Mouse (Mus musculus) sigmoid colon, adult 10 weeks (tissue): Measurements from ENCODE around the gene Gstm1. TPM values are rescaled to one million over a fixed set of nuclear protein-coding genes. Genes with fewer than 3 reads are reported as not detected.

Source experiments
- polyA plus RNA-seq: library from polyadenylated mRNA; stranded (reverse); fragments of 350-450 nt; fragmentation: Illumina TruSeq; extraction: RNeasy Lipid Tissue Mini Kit (QIAGEN cat#74804); gene quantifications from one replicate; pipeline ENCODE4 v1.2.3, GENCODE M21; 2014; ENCODE audit warnings: low read depth, low replicate concordance

Gstm1 gene
- polyA plus RNA-seq: 29.8 TPM

DNA sequence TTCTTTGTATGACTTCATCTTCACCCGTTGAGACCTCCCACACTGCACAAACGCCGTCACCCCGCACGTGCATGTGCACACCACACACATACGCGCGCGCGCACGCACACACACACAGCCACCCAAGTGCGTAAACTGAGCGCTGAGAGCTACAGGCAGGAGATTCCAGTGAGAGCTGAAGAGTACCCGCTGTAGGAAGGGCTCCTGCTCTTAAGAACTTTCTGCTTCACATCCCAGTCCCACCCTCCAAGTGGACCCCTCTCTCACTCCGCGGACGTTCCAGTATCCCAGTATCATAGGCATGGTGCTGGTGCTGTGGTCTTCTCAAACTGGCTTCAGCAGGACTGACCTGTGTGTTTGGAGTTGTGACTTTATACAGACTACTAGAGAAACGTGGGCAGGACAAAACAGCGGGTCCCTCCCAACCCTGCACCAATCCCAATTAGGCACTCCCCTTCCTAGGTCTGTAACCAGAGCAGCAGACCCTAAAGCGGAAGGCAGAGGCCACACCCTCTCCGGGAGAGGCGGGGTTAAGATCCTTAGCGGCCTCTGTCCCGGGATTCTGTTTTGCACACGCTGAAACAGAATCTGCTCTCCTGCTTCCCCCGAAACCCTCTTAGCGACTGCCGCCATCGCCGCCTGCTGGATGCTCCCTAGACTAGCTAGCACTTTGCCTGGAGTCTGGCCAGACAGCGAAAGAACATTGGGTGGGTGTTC lies at the start of gene Gstm1:
Gene Gstm1, minus strand, starts transcription at position 501 of the 717 bp plus-strand sequence.

DNA sequence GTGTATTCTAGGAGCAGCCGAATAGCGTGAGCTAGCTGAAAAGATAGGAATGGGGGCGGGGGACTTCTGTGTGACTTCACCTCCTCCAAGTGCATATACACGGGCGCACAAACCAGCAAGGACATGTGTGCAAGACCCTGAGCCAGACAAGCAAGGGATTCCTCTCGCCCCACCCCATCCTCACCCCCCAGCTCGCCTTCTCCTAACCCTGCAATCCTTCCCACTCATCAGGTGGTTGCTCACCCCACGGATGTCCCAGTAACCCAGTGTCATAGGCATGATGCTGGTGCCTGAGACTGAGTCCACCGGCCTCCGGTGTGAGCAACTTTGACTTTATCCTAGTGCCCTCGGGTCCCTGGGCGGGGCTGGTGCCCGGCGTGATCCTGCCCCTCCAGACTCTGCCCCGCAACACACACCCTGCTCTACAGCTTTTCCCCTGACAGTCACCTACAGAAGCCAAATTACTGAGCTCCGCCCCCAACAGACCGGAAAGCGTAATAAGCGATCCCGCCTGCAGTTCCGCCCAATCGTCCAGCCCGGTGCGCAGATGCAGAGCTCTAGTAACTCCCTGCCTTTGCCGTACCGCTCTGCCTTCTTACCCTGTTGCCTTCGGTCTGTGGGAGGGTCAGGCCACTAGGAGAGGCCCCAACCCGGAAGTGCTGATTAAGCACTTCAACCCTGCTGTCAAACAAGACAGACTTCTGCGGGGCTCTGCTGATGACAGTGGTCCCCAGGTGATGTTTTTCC lies 26.8 kb upstream of the Gstm1 start, which contains the start of gene Gstm4:
Gene Gstm4, minus strand, starts transcription at position 501 of the 747 bp plus-strand sequence.

DNA sequence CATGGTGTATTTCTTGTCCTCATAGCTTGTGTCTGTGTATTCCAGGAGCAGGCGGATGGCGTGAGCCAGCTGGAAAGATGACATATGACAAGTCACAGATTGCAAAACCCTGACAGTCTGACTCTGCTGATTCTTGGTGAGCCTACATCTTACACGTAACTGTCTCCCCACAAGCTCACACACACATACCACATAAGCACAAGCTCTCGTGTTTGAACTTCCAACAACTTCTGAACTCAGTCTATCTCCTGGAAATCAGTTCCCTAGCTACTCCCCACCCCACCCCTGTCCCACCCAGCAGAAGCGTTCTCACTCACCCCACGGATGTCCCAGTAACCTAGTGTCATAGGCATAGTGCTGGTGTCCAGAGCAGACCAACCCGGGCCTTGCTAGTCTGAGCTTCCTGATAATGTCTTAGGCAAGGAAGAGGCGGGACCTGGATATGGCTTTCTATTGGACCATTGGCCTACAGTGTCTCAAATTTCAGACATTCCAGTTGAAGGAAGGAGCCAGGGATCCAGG lies 31.7 kb downstream of the Gstm1 start, which contains the start of gene Gstm2:
Gene Gstm2, minus strand, starts transcription at position 413 of the 522 bp plus-strand sequence.

DNA sequence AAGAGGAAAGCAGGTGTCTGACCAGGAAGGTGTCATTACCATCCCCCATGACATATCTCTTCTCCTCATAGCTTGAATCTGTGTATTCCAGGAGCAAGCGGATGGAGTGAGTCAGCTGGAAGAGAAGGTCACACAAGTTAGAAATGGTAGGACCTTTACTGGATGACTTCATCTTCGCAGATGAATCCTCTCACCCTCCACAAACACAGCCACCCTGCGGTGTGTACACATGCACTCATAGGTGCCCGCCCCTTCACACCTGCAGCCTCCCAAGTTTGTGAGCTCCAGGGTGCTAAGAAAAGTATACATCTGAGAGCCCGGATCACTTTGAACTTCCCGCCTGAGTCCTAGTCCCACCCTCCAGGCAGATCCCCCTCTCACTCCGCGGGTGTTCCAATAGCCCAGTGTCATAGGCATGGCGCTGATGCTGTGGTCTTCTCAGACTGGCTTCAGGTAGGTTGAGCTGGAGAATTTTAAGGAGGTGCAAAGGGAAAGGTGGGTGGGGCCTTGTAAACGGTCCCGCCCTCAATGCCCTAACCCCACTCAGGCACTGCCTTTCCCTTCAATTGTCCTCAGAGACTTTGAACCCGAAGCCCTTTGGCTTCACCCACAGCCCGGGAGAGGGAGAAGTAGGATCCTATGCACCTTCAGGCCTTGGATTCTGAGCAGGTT lies 48.9 kb downstream of the Gstm1 start, which contains the start of gene Gstm3:
Gene Gstm3, minus strand, starts transcription at position 560 of the 672 bp plus-strand sequence.

Other genes with a start within 250 kb of the Gstm1 start
- gene Eps8l3, start 140.7 kb downstream of the Gstm1 start, polyA plus RNA-seq: 71.9 TPM
- 64.4 TPM for gene Gstm5, start 122.2 kb downstream of the Gstm1 start, polyA plus RNA-seq
- 4.3 TPM for gene Gstm7, start 86.2 kb downstream of the Gstm1 start, polyA plus RNA-seq
- gene Gstm6, start 74.2 kb downstream of the Gstm1 start, polyA plus RNA-seq: 10.1 TPM
- 11.6 TPM for gene Gstm3, start 48.7 kb downstream of the Gstm1 start, polyA plus RNA-seq
- 67.8 TPM for gene Gstm2, start 31.5 kb downstream of the Gstm1 start, polyA plus RNA-seq
- 2.9 TPM for gene Gstm4, start 26.9 kb upstream of the Gstm1 start, polyA plus RNA-seq
- 7.4 TPM for gene Ampd2, start 68.7 kb upstream of the Gstm1 start, polyA plus RNA-seq
- 0.88 TPM for gene Gnat2, start 74.8 kb upstream of the Gstm1 start, polyA plus RNA-seq
- gene Gnai3, start 128.2 kb upstream of the Gstm1 start, polyA plus RNA-seq: 306 TPM
- 0.16 TPM for gene Gpr61, start 136.9 kb upstream of the Gstm1 start, polyA plus RNA-seq
- 7.9 TPM for gene Amigo1, start 168.4 kb upstream of the Gstm1 start, polyA plus RNA-seq
- gene Cyb561d1, start 183.2 kb upstream of the Gstm1 start, polyA plus RNA-seq: 12.4 TPM
- gene Atxn7l2, start 193.0 kb upstream of the Gstm1 start, polyA plus RNA-seq: 0.91 TPM
- 0.19 TPM for gene Sypl2, start 208.7 kb upstream of the Gstm1 start, polyA plus RNA-seq
- gene Psma5, start 239.0 kb upstream of the Gstm1 start, polyA plus RNA-seq: 94.0 TPM